Mouse (Mus musculus): ENCODE measurements around the gene Fuz.
A peak's percentile ranks its signal among the peaks of the same experiment; 100 is the strongest.
"Not testable (repeated sequence)": the region's sequence is repeated elsewhere in the genome, so short reads cannot be mapped to it uniquely, and the experiment has no call there.

Gene Fuz

GRCm38 (mm10) chr7:44860576-44861428, 35.1 kb upstream of the Fuz start:
- DNase-seq (ENCODE audit: low read depth, low spot score): peak; percentile 69

- DNase-seq (ENCODE audit: low read depth, low spot score): no peak
Measured at GRCm38 (mm10) chr7:44861429-44861816, 34.5 kb upstream of the Fuz start.

- no peak for DNase-seq (ENCODE audit: low read depth, low spot score)
Measured at GRCm38 (mm10) chr7:44862434-44862833, 33.4 kb upstream of the Fuz start.

GRCm38 (mm10) chr7:44863210-44863609, 32.7 kb upstream of the Fuz start:
- DNase-seq (ENCODE audit: low read depth, low spot score): no peak

GRCm38 (mm10) chr7:44863982-44864494, 31.8 kb upstream of the Fuz start:
- DNase-seq (ENCODE audit: low read depth, low spot score): no peak

- no peak for DNase-seq (ENCODE audit: low read depth, low spot score)
Measured at GRCm38 (mm10) chr7:44864595-44865542, 31.0 kb upstream of the Fuz start.

GRCm38 (mm10) chr7:44866276-44867009, 29.4 kb upstream of the Fuz start:
- DNase-seq (ENCODE audit: low read depth, low spot score): no peak

GRCm38 (mm10) chr7:44867010-44867702, 28.7 kb upstream of the Fuz start:
- DNase-seq (ENCODE audit: low read depth, low spot score): no peak

GRCm38 (mm10) chr7:44867802-44868201, 28.1 kb upstream of the Fuz start:
- no peak for DNase-seq (ENCODE audit: low read depth, low spot score)

- no peak for DNase-seq (ENCODE audit: low read depth, low spot score)
Measured at GRCm38 (mm10) chr7:44868465-44868864, 27.4 kb upstream of the Fuz start.

GRCm38 (mm10) chr7:44868919-44869696, 26.8 kb upstream of the Fuz start:
- peak; percentile 41 for DNase-seq (ENCODE audit: low read depth, low spot score)

GRCm38 (mm10) chr7:44869697-44870528, 26.0 kb upstream of the Fuz start, which contains the start of gene Ptov1:
Gene Ptov1, minus strand, starts transcription at chr7:44869788.
- DNase-seq (ENCODE audit: low read depth, low spot score): peak; percentile 99

GRCm38 (mm10) chr7:44870614-44871013, 25.3 kb upstream of the Fuz start:
- no peak for DNase-seq (ENCODE audit: low read depth, low spot score)

GRCm38 (mm10) chr7:44871181-44871580, 24.7 kb upstream of the Fuz start:
- DNase-seq (ENCODE audit: low read depth, low spot score): peak; percentile 71

GRCm38 (mm10) chr7:44871774-44872173, 24.1 kb upstream of the Fuz start:
- DNase-seq (ENCODE audit: low read depth, low spot score): not testable (repeated sequence)

GRCm38 (mm10) chr7:44877833-44878232, 18.0 kb upstream of the Fuz start:
- DNase-seq (ENCODE audit: low read depth, low spot score): no peak

GRCm38 (mm10) chr7:44883036-44883435, 12.8 kb upstream of the Fuz start:
- DNase-seq (ENCODE audit: low read depth, low spot score): no peak

- DNase-seq (ENCODE audit: low read depth, low spot score): no peak
Measured at GRCm38 (mm10) chr7:44884637-44885036, 11.2 kb upstream of the Fuz start.

- DNase-seq (ENCODE audit: low read depth, low spot score): no peak
Measured at GRCm38 (mm10) chr7:44886964-44887363, 8.9 kb upstream of the Fuz start.

Data from ES-CJ7 (cell line).